Mouse (Mus musculus): ENCODE results near the gene Parpbp. TPM values are rescaled to one million over a fixed set of nuclear protein-coding genes. Genes with fewer than 3 reads are reported as not detected.

The Parpbp gene
- total and polyA plus RNA-seq, 3 experiments: 0.20 to 0.89 (median 0.62) TPM

Other genes with a start within 250 kb of the Parpbp start
- gene Pmch, start 55.9 kb downstream of the Parpbp start, total RNA-seq (2021): not detected
- not detected in 2 replicates for gene Pmch, start 55.9 kb downstream of the Parpbp start, polyA plus RNA-seq (2012; rRNA removed)
- 10 to 100 TPM in 1 of 2 experiments, 1 to 10 TPM in 1; 7.1 to 12.0 TPM for gene Nup37, start 51 bp upstream of the Parpbp start, total RNA-seq (2021)
- gene Nup37, start 51 bp upstream of the Parpbp start, polyA plus RNA-seq (2012; rRNA removed): 0.80 and 0.95 TPM in 2 replicates
- gene Washc3, start 54.2 kb upstream of the Parpbp start, total RNA-seq (2021): 10 to 100 TPM; 52.5 to 55.0 TPM
- 3.8 and 6.2 TPM in 2 replicates for gene Washc3, start 54.2 kb upstream of the Parpbp start, polyA plus RNA-seq (2012; rRNA removed)
- gene Dram1, start 232.1 kb upstream of the Parpbp start, total RNA-seq (2021): 10 to 100 TPM; 10.2 to 23.5 TPM
- gene Dram1, start 232.1 kb upstream of the Parpbp start, polyA plus RNA-seq (2012; rRNA removed): 18.1 and 39.3 TPM in 2 replicates
- 10 to 100 TPM; 31.1 to 36.3 TPM for gene Gnptab, start 232.2 kb upstream of the Parpbp start, total RNA-seq (2021)
- 4.6 and 4.7 TPM in 2 replicates for gene Gnptab, start 232.2 kb upstream of the Parpbp start, polyA plus RNA-seq (2012; rRNA removed)

Measured in adrenal gland, adult 2 months (tissue).